In genomic region chr11:9076444-9076843, GRCm38 (mm10) we compare ENCODE assay signal across 35 mouse cellular contexts. TPM values are rescaled to one million over a fixed set of nuclear protein-coding genes. Genes with fewer than 3 reads are reported as not detected.
"Had no signal": no experiment of that assay in that cellular context is flagged by ENCODE, and none has a peak within 500 bp of the region (broad histone marks: within the 10 kb centered on the region; RNA-seq: fewer than 3 reads in every experiment).

No protein-coding gene starts in this region.

- H3K4me3 ChIP-seq: limb, embryonic 10.5 days; limb, embryonic 12.5 days; limb, embryonic 13.5 days; limb, embryonic 15.5 days; liver, embryonic 12.5 days; liver, embryonic 13.5 days; liver, embryonic 15.5 days; lung, embryonic 15.5 days; megakaryocyte, embryonic 14.5 days; midbrain, embryonic 10.5 days; midbrain, embryonic 12.5 days; midbrain, embryonic 13.5 days; midbrain, embryonic 15.5 days; myocyte had no signal

- H3K4me2 ChIP-seq: limb, embryonic 12.5 days; limb, embryonic 13.5 days; limb, embryonic 15.5 days; liver, embryonic 11.5 days; liver, embryonic 12.5 days; liver, embryonic 13.5 days; liver, embryonic 15.5 days; lung, embryonic 14.5 days; lung, embryonic 15.5 days; midbrain, embryonic 11.5 days; midbrain, embryonic 12.5 days; midbrain, embryonic 13.5 days; midbrain, embryonic 15.5 days had no signal

- H3K36me3 ChIP-seq: limb, embryonic 10.5 days; limb, embryonic 12.5 days; limb, embryonic 13.5 days; limb, embryonic 15.5 days; liver, embryonic 12.5 days; liver, embryonic 13.5 days; liver, embryonic 15.5 days; lung, embryonic 15.5 days; midbrain, embryonic 10.5 days; midbrain, embryonic 12.5 days; midbrain, embryonic 13.5 days; midbrain, embryonic 15.5 days had no signal

- H3K27me3 ChIP-seq: limb, embryonic 12.5 days; limb, embryonic 13.5 days; limb, embryonic 15.5 days; liver, embryonic 12.5 days; liver, embryonic 13.5 days; liver, embryonic 15.5 days; lung, embryonic 15.5 days; midbrain, embryonic 12.5 days; midbrain, embryonic 13.5 days; midbrain, embryonic 15.5 days had no signal

- H3K4me1 ChIP-seq: limb, embryonic 10.5 days; limb, embryonic 12.5 days; limb, embryonic 13.5 days; limb, embryonic 15.5 days; liver, embryonic 12.5 days; liver, embryonic 13.5 days; liver, embryonic 15.5 days; lung, embryonic 15.5 days; megakaryocyte, embryonic 14.5 days; midbrain, embryonic 10.5 days; midbrain, embryonic 12.5 days; midbrain, embryonic 13.5 days; midbrain, embryonic 15.5 days had no signal

- DNase-seq: left cerebral cortex, postnatal 4 days; liver; liver, embryonic 13.5 days; liver, postnatal 0 days; lung, adult 18-20 months; lung, adult 2 months; lung, embryonic 14.5 days; lung, postnatal 10 days; lung, postnatal 14 days; lung, postnatal 36 days; lung, postnatal 4 days had no signal

- H3K27ac ChIP-seq: limb, embryonic 10.5 days; limb, embryonic 12.5 days; limb, embryonic 13.5 days; limb, embryonic 15.5 days; liver, embryonic 12.5 days; liver, embryonic 13.5 days; liver, embryonic 14.5 days; liver, embryonic 15.5 days; lung, embryonic 15.5 days; macrophage; midbrain, embryonic 10.5 days; midbrain, embryonic 12.5 days; midbrain, embryonic 13.5 days; midbrain, embryonic 15.5 days had no signal

- ATAC-seq: liver, embryonic 12.5 days; liver, postnatal 0 days; lung, postnatal 0 days; midbrain, embryonic 13.5 days; midbrain, embryonic 15.5 days; midbrain, embryonic 16.5 days had no signal

- H3K9ac ChIP-seq: limb, embryonic 12.5 days; limb, embryonic 13.5 days; limb, embryonic 15.5 days; liver, embryonic 12.5 days; liver, embryonic 13.5 days; liver, embryonic 14.5 days; liver, embryonic 15.5 days; liver, postnatal 0 days; lung, embryonic 14.5 days; lung, embryonic 15.5 days; midbrain, embryonic 12.5 days; midbrain, embryonic 13.5 days; midbrain, embryonic 15.5 days had no signal

- H3K9me3 ChIP-seq: limb, embryonic 10.5 days; limb, embryonic 12.5 days; limb, embryonic 13.5 days; limb, embryonic 15.5 days; liver, embryonic 12.5 days; liver, embryonic 13.5 days; liver, embryonic 15.5 days; lung, embryonic 15.5 days; megakaryocyte, embryonic 14.5 days; midbrain, embryonic 10.5 days; midbrain, embryonic 12.5 days; midbrain, embryonic 13.5 days; midbrain, embryonic 15.5 days had no signal

RNA-seq across cellular contexts. Expression of gene Sun3, which starts 27.7 kb away (rescaled TPM):
- polyA plus RNA-seq: limb, embryonic 10.5 days; limb, embryonic 11.5 days; limb, embryonic 12.5 days; limb, embryonic 13.5 days; limb, embryonic 14.5 days; limb, embryonic 15.5 days; liver, embryonic 11.5 days; liver, embryonic 12.5 days; liver, embryonic 13.5 days; liver, embryonic 14.5 days; liver, embryonic 15.5 days; liver, embryonic 16.5 days; liver, postnatal 0 days; lung, embryonic 14.5 days; macrophage; midbrain, embryonic 10.5 days; midbrain, embryonic 11.5 days; midbrain, embryonic 12.5 days; midbrain, embryonic 13.5 days; midbrain, embryonic 14.5 days; midbrain, embryonic 15.5 days; midbrain, postnatal 0 days; myocyte had no signal

RNA-seq across cellular contexts. Expression of gene Upp1, which starts 41.5 kb away (rescaled TPM):
- polyA plus RNA-seq: macrophage had no signal
